Mouse (Mus musculus) heart, adult 11 months (tissue): ENCODE measurements around the gene Gstm4.

Source experiments
- DNase-seq: peaks from one replicate; pipeline ENCODE4 v3.0.0; 2022

Gstm4 gene

GRCm38 (mm10) chr3:108044394-108045140 is at the start of gene Gstm4:
Gene Gstm4 (minus strand): TSS chr3:108044894.
- DNase-seq = peak; percentile 99

- DNase-seq = no peak
Observed at GRCm38 (mm10) chr3:108094146-108094545, 49.5 kb upstream of the Gstm4 start.

GRCm38 (mm10) chr3:108093306-108093705 is 48.6 kb upstream of the Gstm4 start:
- no peak for DNase-seq

DNA sequence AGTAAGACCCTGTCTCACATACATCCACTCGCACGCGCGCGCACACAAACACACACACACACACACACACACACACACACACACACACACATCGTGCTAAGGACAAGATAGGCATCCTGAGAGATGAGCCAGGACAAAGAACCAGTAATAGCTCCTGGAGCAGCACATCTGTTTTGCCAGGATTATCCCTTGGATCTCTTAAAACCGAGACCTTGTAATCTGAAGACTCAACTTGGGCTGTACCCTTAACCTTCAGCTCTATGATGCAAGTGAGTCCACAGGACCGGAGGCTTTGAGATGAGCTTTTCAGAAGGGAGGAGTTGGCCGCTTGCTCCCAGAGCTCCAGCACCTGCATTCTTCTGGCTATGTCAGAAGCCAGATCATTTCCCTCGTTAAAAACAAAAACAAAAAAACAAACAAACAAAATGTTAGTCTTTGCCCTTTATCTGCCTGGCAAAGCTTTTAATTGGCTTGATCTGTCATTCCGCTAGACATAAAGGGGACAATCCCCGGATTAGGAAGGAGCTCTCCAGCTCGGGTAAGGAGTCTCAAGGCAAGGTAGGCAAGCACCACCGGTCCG is 47.9 kb upstream of the Gstm4 start, which contains the start of gene Gnat2:
Gene Gnat2, plus strand, starts transcription at position 254 of the 580 bp plus-strand sequence.
- DNase-seq = no peak

GRCm38 (mm10) chr3:108092030-108092429 is 47.3 kb upstream of the Gstm4 start:
- DNase-seq = no peak

- DNase-seq = no peak
Observed at GRCm38 (mm10) chr3:108090561-108090960, 45.9 kb upstream of the Gstm4 start.

GRCm38 (mm10) chr3:108089916-108090315 is 45.2 kb upstream of the Gstm4 start:
- no peak for DNase-seq

DNA sequence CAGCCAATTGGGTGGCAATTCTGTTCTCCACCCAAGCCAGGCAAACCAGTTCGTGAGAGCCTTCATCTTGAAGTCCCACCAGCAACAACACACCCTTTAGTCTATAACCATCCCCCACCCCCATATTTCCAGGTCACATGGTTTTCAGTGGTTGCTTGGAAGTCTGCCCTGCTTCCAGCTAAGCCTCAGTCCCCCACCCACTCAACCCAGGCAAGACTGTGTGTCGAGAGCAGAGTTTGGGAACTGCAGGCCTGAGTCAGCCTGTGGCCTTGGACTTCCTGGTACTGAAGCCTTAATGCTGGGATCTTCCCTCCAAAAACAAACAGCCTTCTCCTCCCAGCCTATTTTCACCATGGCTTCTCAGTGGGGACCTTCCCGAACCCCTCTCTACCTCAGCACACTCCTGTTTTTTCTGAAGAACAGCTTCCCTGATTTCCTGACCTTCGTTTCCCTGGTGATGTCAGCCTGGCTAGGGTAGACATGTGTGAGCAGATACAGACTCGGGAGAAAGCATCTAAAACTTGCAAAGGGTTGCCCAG is 44.2 kb upstream of the Gstm4 start:
- no peak for DNase-seq

- peak; percentile 93 for DNase-seq
Observed at GRCm38 (mm10) chr3:108087329-108087728, 42.6 kb upstream of the Gstm4 start.

GRCm38 (mm10) chr3:108086470-108086979 is 41.8 kb upstream of the Gstm4 start, which contains the start of gene Ampd2:
Gene Ampd2 (minus strand): TSS chr3:108086651.
- peak; percentile 99 for DNase-seq

DNA sequence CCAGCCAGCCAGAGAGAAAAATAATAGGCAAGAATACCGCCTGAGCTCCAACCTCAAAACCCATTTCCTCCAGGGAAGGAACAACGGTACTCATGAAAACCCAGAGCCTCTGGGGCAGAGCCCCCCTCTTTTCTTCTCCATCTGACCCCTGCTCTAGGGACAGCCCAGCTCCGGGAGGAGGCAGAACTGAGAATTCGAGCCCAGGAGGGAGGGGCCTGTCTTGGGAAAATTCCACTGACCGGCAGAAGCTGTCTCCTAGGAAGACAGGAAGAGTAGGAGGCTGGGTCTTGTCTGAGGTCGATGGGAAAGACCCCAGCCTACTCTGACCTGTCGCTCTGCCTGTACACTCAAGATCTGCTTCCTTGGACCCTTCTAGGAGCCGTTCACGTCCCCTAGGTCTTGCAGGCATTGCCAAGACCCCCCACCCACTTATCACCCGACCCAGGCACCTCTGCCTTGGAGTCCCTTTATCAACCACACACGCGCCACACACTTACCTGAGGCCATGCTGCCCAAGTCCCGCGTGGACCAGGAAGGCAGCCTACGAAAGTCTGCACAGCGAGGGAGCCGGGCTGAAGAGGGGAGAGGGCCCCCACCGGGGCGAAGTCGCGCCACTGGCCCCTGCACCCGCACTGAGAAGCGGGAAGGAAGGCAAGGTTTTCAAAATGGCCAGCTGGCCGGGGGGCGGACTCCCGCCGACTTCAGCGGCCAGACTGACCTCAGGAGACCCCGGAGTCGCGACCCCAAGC is 41.2 kb upstream of the Gstm4 start:
- peak; percentile 99 for DNase-seq

- DNase-seq = peak; percentile 100
Observed at GRCm38 (mm10) chr3:108085281-108085720, 40.6 kb upstream of the Gstm4 start.

DNA sequence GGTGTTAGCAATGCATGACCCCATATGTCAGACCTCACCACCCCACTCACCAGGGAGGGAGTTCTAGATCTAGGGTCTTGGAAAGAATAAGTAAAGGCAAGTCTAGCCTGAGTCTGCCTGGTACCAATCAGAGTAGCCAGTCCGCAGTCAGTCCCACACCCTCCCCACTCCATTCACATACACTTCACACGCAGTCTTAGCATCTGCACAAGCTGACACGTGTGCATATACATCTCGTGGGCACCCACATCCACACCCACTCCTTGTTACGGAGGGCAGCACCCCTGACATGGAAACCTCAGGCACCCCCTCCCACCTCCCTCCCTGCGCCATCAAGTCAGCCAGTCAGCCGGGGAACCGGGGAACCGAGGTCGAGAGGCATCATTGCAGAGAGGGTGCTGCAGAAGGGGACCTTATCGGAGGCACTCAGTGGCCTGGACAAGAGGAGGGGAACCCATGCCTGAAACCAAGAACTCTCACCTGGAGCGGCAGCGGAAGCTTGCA is 40.1 kb upstream of the Gstm4 start:
- DNase-seq = no peak

GRCm38 (mm10) chr3:108083904-108084407 is 39.3 kb upstream of the Gstm4 start:
- no peak for DNase-seq

DNA sequence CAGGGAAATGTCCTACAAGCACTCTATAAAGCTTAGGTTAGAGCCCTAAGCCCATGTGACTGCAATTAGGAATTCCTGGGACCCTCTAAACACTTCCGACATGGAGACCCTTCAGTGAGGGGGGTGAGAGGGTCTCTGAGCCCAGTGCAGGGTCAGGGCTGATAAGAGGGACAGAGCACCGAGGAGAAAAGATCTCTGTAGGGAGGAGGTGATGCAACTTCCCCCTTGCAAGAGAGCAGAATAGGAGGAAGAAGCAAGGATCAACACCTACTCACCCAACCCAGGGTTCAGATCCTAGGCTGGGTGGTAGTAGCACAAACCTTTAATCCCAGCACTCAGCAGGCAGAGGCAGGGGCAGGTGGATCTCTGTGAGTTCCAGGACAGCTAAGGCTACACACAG is 38.5 kb upstream of the Gstm4 start:
- no peak for DNase-seq

- no peak for DNase-seq
Observed at GRCm38 (mm10) chr3:108082251-108082875, 37.7 kb upstream of the Gstm4 start.

DNA sequence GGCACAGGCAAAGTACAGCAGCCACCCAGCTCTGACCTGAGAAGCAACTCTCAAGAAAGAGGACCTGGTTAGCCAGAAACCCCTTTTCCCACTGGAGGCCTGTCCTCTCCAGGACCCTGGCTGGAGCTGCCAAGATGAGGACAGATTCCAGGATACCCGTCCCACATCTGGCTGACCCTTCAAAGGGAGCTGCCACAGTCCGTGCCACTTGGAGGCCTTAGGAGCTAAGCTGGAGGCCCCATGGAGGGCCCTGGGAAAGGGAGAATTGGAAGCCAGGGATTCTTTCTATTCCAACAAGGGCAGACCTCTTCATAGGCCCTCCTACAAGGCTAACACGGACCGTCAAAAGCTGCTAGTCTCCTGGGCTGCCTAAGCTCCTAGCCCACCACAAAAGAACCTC is 37.0 kb upstream of the Gstm4 start:
- no peak for DNase-seq

- no peak for DNase-seq
Observed at GRCm38 (mm10) chr3:108076836-108077235, 32.1 kb upstream of the Gstm4 start.

DNA sequence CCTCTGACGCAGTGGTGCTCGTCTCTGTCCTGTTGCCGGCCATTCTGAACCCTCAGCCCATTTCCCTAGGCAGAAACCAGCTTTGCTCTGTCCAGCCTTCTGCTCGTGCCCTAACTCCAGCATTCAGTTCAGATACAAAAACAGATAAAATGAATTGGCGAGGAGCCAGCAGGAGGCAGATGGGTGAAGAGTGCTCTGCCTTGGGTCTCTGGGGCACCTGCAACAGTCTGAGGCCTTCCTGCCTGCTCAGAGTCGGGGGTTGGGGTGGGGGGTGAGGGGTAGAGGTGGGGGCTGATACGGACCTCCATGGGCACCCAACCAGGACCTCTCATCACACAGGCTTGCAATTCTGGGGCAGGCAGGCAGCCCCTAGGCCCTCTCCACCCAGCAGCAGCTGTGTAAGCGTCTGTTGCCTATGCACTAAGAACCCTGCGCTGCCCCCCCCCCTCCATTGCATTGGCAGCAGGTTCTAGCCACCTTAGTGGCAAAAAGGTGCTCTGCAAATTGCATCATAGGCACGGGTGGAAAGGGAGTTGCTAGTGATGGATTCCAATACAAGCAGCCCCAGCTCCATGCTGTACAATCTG is 28.4 kb upstream of the Gstm4 start:
- DNase-seq = no peak

DNA sequence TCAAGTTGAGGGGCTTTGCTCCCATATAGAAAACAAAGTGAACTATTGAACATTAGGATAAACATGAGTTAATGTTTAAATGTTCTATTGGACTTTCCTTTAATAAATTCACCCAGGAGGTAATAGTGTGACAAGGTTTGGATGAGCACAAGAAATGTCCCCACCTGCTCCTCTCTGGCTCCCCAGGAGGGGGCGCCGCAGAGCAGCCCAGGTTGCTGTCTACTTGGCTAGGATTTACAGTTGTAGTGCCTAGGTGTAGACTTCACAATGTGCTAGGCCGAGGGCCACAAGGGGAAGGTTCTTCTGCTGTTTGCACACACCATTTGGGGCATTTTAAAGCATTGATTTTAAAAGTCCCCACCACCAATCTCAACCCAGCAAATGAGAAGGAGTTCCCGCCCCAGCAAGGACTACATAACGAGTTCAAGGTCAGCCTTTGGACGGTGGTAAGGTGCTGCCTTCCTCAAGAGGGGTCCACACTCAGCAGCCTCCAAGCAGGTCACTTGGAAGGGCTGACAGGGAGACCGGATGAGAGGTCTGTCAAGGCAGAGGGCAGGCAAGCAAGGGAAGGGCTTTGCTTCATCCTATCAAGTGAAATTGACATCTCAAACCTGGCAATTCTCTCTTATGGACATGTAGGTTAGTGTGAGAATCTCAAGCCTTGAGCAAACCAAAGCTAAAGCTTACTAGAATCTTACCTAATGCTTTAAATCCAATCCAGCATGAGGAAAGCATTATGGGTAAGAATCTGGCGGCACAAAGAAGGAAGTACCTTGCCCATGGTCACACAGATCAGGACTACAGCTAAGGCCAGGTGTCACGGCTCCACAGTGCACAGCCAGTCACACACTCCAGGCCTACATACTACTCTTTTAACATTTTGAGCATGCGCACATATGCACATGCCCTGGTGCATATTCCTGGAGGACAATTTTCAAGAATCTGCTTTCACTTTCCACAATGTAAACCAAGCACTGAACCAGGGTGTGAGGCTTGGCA is 25.9 kb upstream of the Gstm4 start:
- peak; percentile 94 for DNase-seq
